Mouse (Mus musculus): ENCODE results near the gene Hbb-bh1. TPM values are rescaled to one million over a fixed set of nuclear protein-coding genes. Genes with fewer than 3 reads are reported as not detected.
"Not testable (repeated sequence)": the region's sequence is repeated elsewhere in the genome, so short reads cannot be mapped to it uniquely, and the experiment has no call there.

Gene Hbb-bh1
- polyA plus RNA-seq, 1 experiment from 2014 or later, result 4,275 TPM

DNA sequence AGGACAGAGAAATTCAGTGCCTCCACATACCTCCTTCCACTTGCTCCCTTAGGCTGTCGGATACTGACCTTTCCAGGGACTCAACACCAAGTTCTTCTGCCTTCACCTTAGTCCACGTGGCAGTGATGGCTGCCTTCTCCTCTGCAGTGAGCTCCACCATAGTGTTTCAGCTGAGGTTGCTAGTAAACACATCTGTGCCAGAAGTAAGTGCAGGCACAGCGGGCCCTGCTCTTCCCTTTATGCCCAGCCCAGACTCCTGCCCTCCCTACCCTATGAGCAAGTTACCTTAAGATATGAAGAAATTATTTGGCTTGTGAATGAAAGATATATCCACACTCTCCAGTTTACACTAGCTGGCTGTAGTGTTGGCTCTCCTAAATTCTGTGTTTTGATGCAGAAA lies 2.7 kb downstream of the Hbb-bh1 start, which contains the start of gene Hbb-bh2:
Gene Hbb-bh2 (minus strand): TSS at position 253 of the 400 bp plus-strand sequence.
- no peaks in the 10 kb centered on the region for H3K27me3 ChIP-seq (ENCODE audit: low read depth, poor library complexity, severe bottlenecking)
- WGBS, result 70% methylated on average over 3 of the region's 3 CpGs
- H3K36me3 ChIP-seq, result no peaks in the 10 kb centered on the region
- no peak within 1 kb of the TSS for H3K27ac ChIP-seq (replicated peaks)
- H3K4me1 ChIP-seq, result no peaks in the 10 kb centered on the region
- no peak within 1 kb of the TSS for H3K4me3 ChIP-seq
- H3K9me3 ChIP-seq (replicated peaks), result no peaks in the 10 kb centered on the region
- no peak for DNase-seq (ENCODE audit: low spot score)

DNA sequence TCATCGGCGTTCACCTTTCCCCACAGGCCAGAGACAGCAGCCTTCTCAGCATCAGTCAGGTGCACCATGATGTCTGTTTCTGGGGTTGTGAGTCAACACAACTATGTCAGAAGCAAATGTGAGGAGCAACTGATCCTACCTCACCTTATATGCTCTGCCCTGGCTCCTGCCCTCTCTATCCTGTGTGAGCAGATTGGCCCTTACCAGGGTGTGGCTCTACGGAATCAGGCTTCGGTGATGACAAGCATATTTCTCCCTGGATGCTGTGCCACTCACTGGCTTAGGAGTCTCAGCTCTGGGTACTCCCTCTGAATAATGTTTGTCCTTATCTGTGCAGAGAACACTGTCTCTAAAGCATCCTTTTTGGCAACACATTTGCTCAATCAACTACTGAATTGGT lies 15.2 kb downstream of the Hbb-bh1 start, which contains the start of gene Hbb-bs:
Gene Hbb-bs (minus strand): TSS at position 289 of the 400 bp plus-strand sequence.
- H3K27ac ChIP-seq (replicated peaks), result no peak within 1 kb of the TSS
- WGBS, result 90% methylated on average over 4 of the region's 4 CpGs
- H3K36me3 ChIP-seq, result no peaks in the 10 kb centered on the region
- H3K4me1 ChIP-seq, result no peaks in the 10 kb centered on the region
- H3K9me3 ChIP-seq (replicated peaks), result no peaks in the 10 kb centered on the region
- DNase-seq (ENCODE audit: low spot score), result no peak
- no peaks in the 10 kb centered on the region for H3K27me3 ChIP-seq (ENCODE audit: low read depth, poor library complexity, severe bottlenecking)
- no peak within 1 kb of the TSS for H3K4me3 ChIP-seq

DNA sequence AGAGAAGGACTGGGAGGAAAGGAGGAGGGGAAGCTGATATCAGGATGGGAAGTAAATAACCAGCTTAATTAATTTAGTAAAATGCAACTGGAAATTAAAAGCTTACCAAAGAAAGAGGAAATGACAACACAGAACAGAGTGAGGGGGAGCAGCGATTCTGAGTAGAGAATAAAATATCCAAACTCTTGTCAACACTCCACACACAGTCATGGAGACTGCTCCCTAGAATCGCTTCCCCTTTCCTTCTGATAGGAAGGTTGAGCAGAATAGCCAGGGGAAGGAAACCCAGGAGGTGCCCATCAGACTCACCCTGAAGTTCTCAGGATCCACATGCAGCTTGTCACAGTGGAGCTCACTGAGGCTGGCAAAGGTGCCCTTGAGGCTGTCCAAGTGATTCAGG lies 15.8 kb downstream of the Hbb-bh1 start:
- not testable (repeated sequence) for H3K4me3 ChIP-seq; H3K27ac ChIP-seq (replicated peaks); H3K9me3 ChIP-seq (replicated peaks); H3K4me1 ChIP-seq; H3K36me3 ChIP-seq; DNase-seq (ENCODE audit: low spot score); H3K27me3 ChIP-seq (ENCODE audit: low read depth, poor library complexity, severe bottlenecking)
- no CpG with 5 or more reads among the region's 2 CpGs for WGBS

DNA sequence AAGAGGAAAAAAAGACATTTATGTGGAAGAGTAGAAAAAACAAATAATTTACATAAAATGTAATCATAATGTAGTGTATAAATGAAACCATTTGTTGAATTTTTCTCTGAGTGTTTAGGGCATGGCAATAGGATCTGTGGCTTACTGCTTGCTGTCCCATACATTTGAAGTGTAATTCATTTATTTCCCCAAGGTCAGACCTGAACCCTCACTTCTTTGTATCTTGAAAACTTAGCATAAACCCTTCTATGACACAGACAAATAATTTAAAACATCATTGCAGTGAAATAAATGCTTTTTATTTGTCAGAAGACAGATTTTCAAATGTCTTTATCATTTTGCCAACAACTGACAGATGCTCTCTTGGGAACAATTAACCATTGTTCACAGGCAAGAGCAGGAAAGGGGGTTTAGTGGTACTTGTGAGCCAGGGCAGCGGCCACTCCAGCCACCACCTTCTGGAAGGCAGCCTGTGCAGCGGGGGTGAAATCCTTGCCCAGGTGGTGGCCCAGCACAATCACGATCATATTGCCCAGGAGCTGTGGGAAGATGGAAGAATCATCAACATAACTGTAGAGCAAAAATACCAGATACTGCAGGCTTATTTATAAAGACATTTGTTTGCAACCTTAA lies 16.6 kb downstream of the Hbb-bh1 start:
- no peak overlapping the region for H3K27ac ChIP-seq (replicated peaks)
- H3K36me3 ChIP-seq, result no peaks in the 10 kb centered on the region
- no peaks in the 10 kb centered on the region for H3K4me1 ChIP-seq
- DNase-seq (ENCODE audit: low spot score), result no peak
- 73% methylated on average over 3 of the region's 3 CpGs for WGBS
- H3K27me3 ChIP-seq (ENCODE audit: low read depth, poor library complexity, severe bottlenecking), result no peaks in the 10 kb centered on the region
- no peak overlapping the region for H3K4me3 ChIP-seq
- no peaks in the 10 kb centered on the region for H3K9me3 ChIP-seq (replicated peaks)

DNA sequence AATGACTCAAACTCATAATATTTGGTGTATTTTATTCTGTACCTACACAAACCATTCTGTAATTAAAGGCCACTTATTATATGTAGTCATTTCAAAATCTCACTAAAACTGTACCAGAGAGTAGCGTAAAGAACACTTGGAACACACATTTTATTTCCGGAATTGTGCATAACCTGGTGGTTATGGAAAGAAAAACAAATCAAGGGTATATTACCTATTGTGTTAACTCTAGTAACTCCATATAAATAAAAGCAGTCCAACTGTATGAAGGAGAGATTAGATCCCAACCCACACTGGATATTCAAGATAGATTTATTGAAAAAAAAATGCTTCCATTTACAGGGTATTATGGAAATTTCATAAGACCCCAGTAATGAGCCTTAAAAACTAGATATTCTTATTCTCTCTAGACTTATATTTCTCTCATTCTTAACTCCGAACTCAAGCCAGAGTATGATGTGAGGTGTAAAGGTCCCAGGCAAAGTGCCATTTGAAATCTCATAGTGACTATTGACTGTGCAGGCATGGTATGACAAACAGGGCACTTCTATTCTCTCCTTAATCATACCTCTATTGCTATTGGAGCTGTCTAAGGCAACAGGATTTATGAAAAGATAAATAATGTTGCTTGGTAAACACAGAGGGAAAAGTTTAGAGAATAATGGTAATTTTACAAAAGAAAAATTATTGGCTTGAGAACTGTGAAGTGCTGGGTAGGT lies 17.3 kb downstream of the Hbb-bh1 start:
- no peak overlapping the region for H3K4me3 ChIP-seq
- no peak overlapping the region for H3K27ac ChIP-seq (replicated peaks)
- 92% methylated on average over 3 of the region's 3 CpGs for WGBS
- H3K4me1 ChIP-seq, result no peaks in the 10 kb centered on the region
- H3K27me3 ChIP-seq (ENCODE audit: low read depth, poor library complexity, severe bottlenecking), result no peaks in the 10 kb centered on the region
- H3K36me3 ChIP-seq, result no peaks in the 10 kb centered on the region
- DNase-seq (ENCODE audit: low spot score), result no peak
- no peaks in the 10 kb centered on the region for H3K9me3 ChIP-seq (replicated peaks)

DNA sequence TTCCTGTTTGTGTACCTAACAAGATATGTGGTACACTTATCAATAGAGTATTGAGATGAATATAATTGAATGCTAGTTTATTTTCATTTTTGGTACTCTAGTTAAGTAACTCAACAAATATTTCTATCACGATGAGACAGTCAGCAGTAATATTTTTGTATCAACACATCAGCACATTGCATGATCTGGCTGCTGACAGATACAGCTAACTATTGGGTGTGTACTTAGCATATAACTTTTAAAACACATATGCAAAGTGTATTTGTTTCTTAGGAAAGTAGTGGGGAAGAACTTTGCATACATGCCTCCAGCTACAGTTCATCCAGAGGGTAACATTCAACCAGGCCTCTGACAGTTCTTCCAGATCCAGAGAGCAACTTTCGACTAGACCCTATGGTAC lies 18.4 kb downstream of the Hbb-bh1 start:
- no peaks in the 10 kb centered on the region for H3K27me3 ChIP-seq (ENCODE audit: low read depth, poor library complexity, severe bottlenecking)
- H3K36me3 ChIP-seq, result no peaks in the 10 kb centered on the region
- H3K27ac ChIP-seq (replicated peaks), result no peak overlapping the region
- H3K9me3 ChIP-seq (replicated peaks), result no peaks in the 10 kb centered on the region
- no peak for DNase-seq (ENCODE audit: low spot score)
- H3K4me1 ChIP-seq, result no peaks in the 10 kb centered on the region
- H3K4me3 ChIP-seq, result no peak overlapping the region
- 91% methylated on average over 2 of the region's 2 CpGs for WGBS

DNA sequence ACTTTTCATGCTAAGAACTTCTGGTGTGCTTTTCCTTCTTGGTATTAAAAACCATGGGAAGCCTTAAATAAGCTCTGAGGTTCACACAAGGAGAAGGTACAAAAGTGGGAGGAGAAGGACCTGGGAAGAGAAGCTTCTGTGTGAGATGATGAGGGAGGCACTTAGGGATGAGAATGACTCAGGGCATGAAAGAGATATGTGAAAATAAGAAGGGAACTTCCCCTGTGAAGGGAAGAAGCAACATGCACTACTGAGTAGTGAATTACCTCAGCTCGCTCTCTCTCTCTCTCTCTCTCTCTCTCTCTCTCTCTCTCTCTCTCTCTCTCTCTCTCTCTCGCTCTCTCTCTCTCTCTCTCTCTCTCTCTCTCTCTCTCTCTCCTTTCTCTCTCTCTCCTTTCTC lies 27.9 kb downstream of the Hbb-bh1 start:
- not testable (repeated sequence) for H3K27me3 ChIP-seq (ENCODE audit: low read depth, poor library complexity, severe bottlenecking); H3K36me3 ChIP-seq; DNase-seq (ENCODE audit: low spot score); H3K4me1 ChIP-seq; H3K27ac ChIP-seq (replicated peaks); H3K4me3 ChIP-seq; H3K9me3 ChIP-seq (replicated peaks)
- WGBS, result 60% methylated on average over 1 of the region's 2 CpGs

DNA sequence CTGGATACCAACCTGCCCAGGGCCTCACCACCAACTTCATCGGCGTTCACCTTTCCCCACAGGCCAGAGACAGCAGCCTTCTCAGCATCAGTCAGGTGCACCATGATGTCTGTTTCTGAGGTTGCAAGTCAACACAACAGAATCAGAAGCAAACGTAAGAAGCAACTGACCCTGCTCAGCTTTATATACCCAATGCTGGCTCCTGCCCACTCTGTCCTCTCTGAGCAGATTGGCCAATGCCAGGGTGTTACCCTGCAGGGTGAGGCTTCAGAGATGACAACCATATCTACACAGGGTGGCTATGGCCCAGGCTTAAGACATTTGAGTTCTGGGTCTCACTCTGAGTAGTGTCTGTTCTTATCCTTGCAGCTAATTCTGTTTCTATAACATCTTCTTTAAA lies 29.2 kb downstream of the Hbb-bh1 start, which contains the start of gene Hbb-bt:
Gene Hbb-bt (minus strand): TSS at position 231 of the 400 bp plus-strand sequence.
- Histone ChIP-seq H3K9me3 (replicated peaks) (no peaks in the 10 kb centered on the region), H3K36me3 (no peaks in the 10 kb centered on the region), H3K27me3 (ENCODE audit: low read depth, poor library complexity, severe bottlenecking) (no peaks in the 10 kb centered on the region), H3K4me3 (no peak within 1 kb of the TSS), H3K27ac (replicated peaks) (no peak within 1 kb of the TSS), H3K4me1 (no peaks in the 10 kb centered on the region)
- DNase-seq (ENCODE audit: low spot score), result no peak
- WGBS, result 89% methylated on average over 3 of the region's 3 CpGs

DNA sequence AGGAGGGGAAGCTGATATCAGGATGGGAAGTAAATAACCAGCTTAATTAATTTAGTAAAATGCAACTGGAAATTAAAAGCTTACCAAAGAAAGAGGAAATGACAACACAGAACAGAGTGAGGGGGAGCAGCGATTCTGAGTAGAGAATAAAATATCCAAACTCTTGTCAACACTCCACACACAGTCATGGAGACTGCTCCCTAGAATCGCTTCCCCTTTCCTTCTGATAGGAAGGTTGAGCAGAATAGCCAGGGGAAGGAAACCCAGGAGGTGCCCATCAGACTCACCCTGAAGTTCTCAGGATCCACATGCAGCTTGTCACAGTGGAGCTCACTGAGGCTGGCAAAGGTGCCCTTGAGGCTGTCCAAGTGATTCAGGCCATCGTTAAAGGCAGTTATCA lies 29.8 kb downstream of the Hbb-bh1 start:
- no CpG with 5 or more reads among the region's 3 CpGs for WGBS
- not testable (repeated sequence) for H3K36me3 ChIP-seq; H3K4me1 ChIP-seq; H3K27ac ChIP-seq (replicated peaks); DNase-seq (ENCODE audit: low spot score); H3K4me3 ChIP-seq; H3K27me3 ChIP-seq (ENCODE audit: low read depth, poor library complexity, severe bottlenecking); H3K9me3 ChIP-seq (replicated peaks)

DNA sequence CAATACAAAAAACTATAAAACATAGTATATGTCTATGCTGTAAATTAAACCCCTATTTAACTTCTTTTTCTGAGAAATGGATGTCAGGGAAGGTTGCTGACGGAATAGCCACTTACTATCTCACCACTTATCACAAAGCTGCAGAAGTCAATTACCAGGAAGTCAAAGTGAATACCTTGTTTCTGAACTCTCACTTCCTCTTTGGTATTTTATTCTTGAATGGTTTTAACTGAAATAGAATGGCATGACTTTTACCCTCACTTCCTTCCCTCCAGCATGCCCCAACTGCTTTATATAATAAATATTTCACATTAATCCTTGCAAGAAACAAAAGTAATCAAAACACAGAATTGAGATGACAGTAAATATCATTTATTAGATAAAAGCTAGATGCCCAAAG lies 30.8 kb downstream of the Hbb-bh1 start:
- Histone ChIP-seq H3K27me3 (ENCODE audit: low read depth, poor library complexity, severe bottlenecking) (no peaks in the 10 kb centered on the region), H3K36me3 (no peaks in the 10 kb centered on the region), H3K27ac (replicated peaks) (no peak overlapping the region), H3K4me1 (no peaks in the 10 kb centered on the region), H3K9me3 (replicated peaks) (no peaks in the 10 kb centered on the region), H3K4me3 (no peak overlapping the region)
- no peak for DNase-seq (ENCODE audit: low spot score)
- 75% methylated on average over 1 of the region's 1 CpGs for WGBS

DNA sequence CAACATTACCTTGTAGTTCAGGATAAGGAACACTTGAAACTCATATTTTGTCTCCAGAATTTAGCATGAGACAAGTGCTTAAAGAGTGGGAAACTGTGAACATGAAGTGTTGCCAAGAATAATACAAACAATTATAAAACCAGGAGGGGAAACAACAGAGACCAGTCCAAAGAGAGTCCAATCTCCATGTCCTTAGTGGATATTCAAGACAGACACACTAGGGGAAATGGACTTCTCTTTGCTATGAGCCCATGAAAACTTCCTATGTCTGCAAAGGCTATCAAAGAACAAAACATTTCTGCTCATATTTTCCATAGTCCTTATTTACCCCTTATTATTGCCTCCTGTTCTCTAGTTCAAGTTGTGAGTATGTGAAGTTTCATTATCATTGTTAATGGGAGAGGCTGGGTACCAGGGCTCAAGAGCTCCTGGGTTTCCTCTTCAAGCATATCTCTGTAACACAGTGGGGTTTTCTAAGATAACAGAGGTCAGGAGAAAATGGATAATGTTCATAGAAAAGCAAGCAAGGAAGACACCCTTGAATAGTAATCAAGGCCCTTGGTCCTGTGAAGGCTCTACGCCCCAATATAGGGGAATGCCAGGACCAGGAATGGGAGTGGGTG lies 31.6 kb downstream of the Hbb-bh1 start:
- DNase-seq (ENCODE audit: low spot score), result no peak
- WGBS, result 100% methylated on average over 1 of the region's 1 CpGs

DNA sequence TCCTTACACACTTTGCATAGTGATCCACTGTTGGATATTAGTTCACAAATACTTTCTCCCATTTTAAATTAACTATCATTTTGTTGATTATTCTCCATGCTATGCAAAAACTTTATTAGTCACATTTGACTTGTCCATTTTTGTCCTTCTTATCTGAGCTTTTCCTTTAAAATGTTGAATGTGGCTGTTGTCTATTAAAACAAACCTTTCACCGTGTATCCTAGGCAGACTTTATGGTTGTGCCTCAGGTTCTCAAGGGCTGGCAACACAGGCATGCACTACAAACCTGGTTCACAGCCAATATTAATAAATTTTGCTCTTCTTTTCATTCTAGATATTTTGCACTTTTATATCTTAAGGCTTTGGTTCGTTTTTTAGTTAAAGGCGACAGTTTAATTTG lies 32.2 kb downstream of the Hbb-bh1 start:
- 86% methylated on average over 3 of the region's 3 CpGs for WGBS
- H3K9me3 ChIP-seq (replicated peaks), result no peaks in the 10 kb centered on the region
- no peaks in the 10 kb centered on the region for H3K27me3 ChIP-seq (ENCODE audit: low read depth, poor library complexity, severe bottlenecking)
- no peak for DNase-seq (ENCODE audit: low spot score)
- H3K27ac ChIP-seq (replicated peaks), result no peak overlapping the region
- no peak overlapping the region for H3K4me3 ChIP-seq
- no peaks in the 10 kb centered on the region for H3K36me3 ChIP-seq
- H3K4me1 ChIP-seq, result no peaks in the 10 kb centered on the region

More for the DNA sequence above, 31.6 kb downstream of the Hbb-bh1 start:
- Histone ChIP-seq H3K9me3 (replicated peaks) (no peaks in the 10 kb centered on the region), H3K27ac (replicated peaks) (no peak overlapping the region), H3K36me3 (no peaks in the 10 kb centered on the region), H3K27me3 (ENCODE audit: low read depth, poor library complexity, severe bottlenecking) (no peaks in the 10 kb centered on the region), H3K4me3 (no peak overlapping the region), H3K4me1 (no peaks in the 10 kb centered on the region)

DNA sequence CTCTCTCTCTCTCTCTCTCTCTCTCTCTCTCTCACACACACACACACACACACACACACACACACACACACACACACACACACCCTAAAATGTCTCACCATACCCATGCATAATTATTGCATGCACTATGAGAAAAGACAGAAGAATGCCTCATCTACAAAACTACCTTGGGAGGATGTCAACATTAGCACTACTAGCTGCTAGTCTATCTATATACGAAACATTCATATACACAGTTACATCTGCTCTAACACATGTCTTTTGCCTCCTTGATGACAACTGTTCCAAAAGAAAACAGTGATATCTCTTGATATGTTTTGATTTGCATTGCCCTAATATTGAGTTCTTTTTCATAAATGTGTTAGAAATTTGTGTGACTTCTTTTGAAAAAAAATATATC lies 32.7 kb downstream of the Hbb-bh1 start:
- DNase-seq (ENCODE audit: low spot score), result no peak
- no peaks in the 10 kb centered on the region for H3K4me1 ChIP-seq
- no peak overlapping the region for H3K4me3 ChIP-seq
- 90% methylated on average over 1 of the region's 1 CpGs for WGBS
- H3K36me3 ChIP-seq, result no peaks in the 10 kb centered on the region
- no peaks in the 10 kb centered on the region for H3K9me3 ChIP-seq (replicated peaks)
- no peak overlapping the region for H3K27ac ChIP-seq (replicated peaks)
- H3K27me3 ChIP-seq (ENCODE audit: low read depth, poor library complexity, severe bottlenecking), result no peaks in the 10 kb centered on the region
